In genomic region chr7:13263851-13264250, GRCm38 (mm10) we compare ENCODE assay signal across 34 mouse cellular contexts. TPM values are rescaled to one million over a fixed set of nuclear protein-coding genes. Genes with fewer than 3 reads are reported as not detected.
DNase-seq lines count a peak whose midpoint lies in the region; ATAC-seq lines count a peak whose summit lies in the region.
"Had no signal": no experiment of that assay in that cellular context is flagged by ENCODE, and none has a peak within 500 bp of the region (broad histone marks: within the 10 kb centered on the region; RNA-seq: fewer than 3 reads in every experiment).

No protein-coding gene starts in this region.

- H3K36me3 ChIP-seq in forebrain, embryonic 15.5 days = peaks cover 3% of the 10 kb centered on the region; the same call in 1 of the 2 replicates
- no peaks in the 10 kb centered on the region for H3K36me3 ChIP-seq in forebrain, embryonic 11.5 days (ENCODE audit: control insufficient read depth, insufficient read depth, low read length)
- peaks cover 4% of the 10 kb centered on the region; the same call in 1 of the 2 replicates for H3K36me3 ChIP-seq in neural tube, embryonic 12.5 days
- H3K36me3 ChIP-seq in forebrain, embryonic 16.5 days (ENCODE audit: control insufficient read depth, insufficient read depth) = no peaks in the 10 kb centered on the region
- H3K36me3 ChIP-seq: embryonic facial prominence, embryonic 12.5 days; kidney, embryonic 15.5 days had no signal

- no peaks in the 10 kb centered on the region for H3K9me3 ChIP-seq in forebrain, embryonic 15.5 days
- H3K9me3 ChIP-seq in forebrain, embryonic 11.5 days (ENCODE audit: control insufficient read depth, low read length) = no peaks in the 10 kb centered on the region
- H3K9me3 ChIP-seq in neural tube, embryonic 12.5 days = no peaks in the 10 kb centered on the region
- H3K9me3 ChIP-seq in forebrain, embryonic 16.5 days (ENCODE audit: control insufficient read depth, low read length) = no peaks in the 10 kb centered on the region
- H3K9me3 ChIP-seq: embryonic facial prominence, embryonic 12.5 days; heart, embryonic 12.5 days; kidney, embryonic 15.5 days; limb, embryonic 13.5 days had no signal

- no peak overlapping the region for H3K27ac ChIP-seq in forebrain, embryonic 15.5 days (replicated peaks)
- H3K27ac ChIP-seq in forebrain, embryonic 11.5 days (ENCODE audit: low read depth, low read length) = no peak overlapping the region
- no peak overlapping the region for H3K27ac ChIP-seq in neural tube, embryonic 12.5 days
- no peak overlapping the region for H3K27ac ChIP-seq in forebrain, embryonic 16.5 days (ENCODE audit: low read length)
- H3K27ac ChIP-seq: embryonic facial prominence, embryonic 12.5 days; hindbrain, embryonic 14.5 days; kidney, embryonic 15.5 days; layer of hippocampus, adult 2 months; limb, embryonic 13.5 days had no signal

- H3K9ac ChIP-seq in forebrain, embryonic 15.5 days (replicated peaks) = no peak overlapping the region
- no peak overlapping the region for H3K9ac ChIP-seq in forebrain, embryonic 11.5 days (ENCODE audit: low read length)
- H3K9ac ChIP-seq in neural tube, embryonic 12.5 days = no peak overlapping the region
- no peak overlapping the region for H3K9ac ChIP-seq in forebrain, embryonic 16.5 days (replicated peaks; ENCODE audit: low read depth, low read length)
- H3K9ac ChIP-seq: embryonic facial prominence, embryonic 12.5 days; heart, embryonic 12.5 days; hindbrain, embryonic 14.5 days; kidney, embryonic 15.5 days; limb, embryonic 13.5 days had no signal

- no peak for DNase-seq in forebrain, embryonic 11.5 days (ENCODE audit: low spot score)
- DNase-seq in neural tube, embryonic 10.5 days (ENCODE audit: extremely low spot score, low spot score) = no peak
- DNase-seq in Muller cell, postnatal 12 days (ENCODE audit: inconsistent ontology term) = peak; percentile 35
- no peak for DNase-seq in lung, postnatal 25 days (ENCODE audit: low spot score)
- DNase-seq in lung, adult 18-20 months = no peak
- DNase-seq: adrenal gland, postnatal 14 days; B cell, adult 2 months; cerebellum, adult 11-12 months; cerebellum, adult 9-11 months; embryo, embryonic 11 days; gastrocnemius, postnatal 25 days; heart, adult 18-20 months; kidney, adult 18-20 months; kidney, postnatal 25 days; lung, postnatal 4 days; thymus, postnatal 14 days had no signal

- H3K4me1 ChIP-seq in forebrain, embryonic 15.5 days = peaks cover 4% of the 10 kb centered on the region; the same call in 1 of the 2 replicates
- no peaks in the 10 kb centered on the region for H3K4me1 ChIP-seq in forebrain, embryonic 11.5 days (replicated peaks; ENCODE audit: control insufficient read depth, insufficient read depth, low read length)
- H3K4me1 ChIP-seq in neural tube, embryonic 12.5 days = no peaks in the 10 kb centered on the region
- H3K4me1 ChIP-seq in forebrain, embryonic 16.5 days (replicated peaks; ENCODE audit: control insufficient read depth, insufficient read depth, low read length) = no peaks in the 10 kb centered on the region
- H3K4me1 ChIP-seq: embryonic facial prominence, embryonic 12.5 days; heart, embryonic 12.5 days; kidney, embryonic 15.5 days; limb, embryonic 13.5 days had no signal

- WGBS in forebrain, embryonic 15.5 days = 84% methylated on average over 5 of the region's 5 CpGs
- 93% methylated on average over 5 of the region's 5 CpGs for WGBS in forebrain, embryonic 11.5 days
- 81% methylated on average over 5 of the region's 5 CpGs for WGBS in neural tube, embryonic 12.5 days
- 83% methylated on average over 5 of the region's 5 CpGs for WGBS in forebrain, embryonic 16.5 days

- H3K4me2 ChIP-seq in forebrain, embryonic 15.5 days (replicated peaks) = no peak overlapping the region
- H3K4me2 ChIP-seq in forebrain, embryonic 11.5 days (ENCODE audit: low read depth, low read length, severe bottlenecking) = no peak overlapping the region
- no peak overlapping the region for H3K4me2 ChIP-seq in neural tube, embryonic 12.5 days (replicated peaks)
- H3K4me2 ChIP-seq in forebrain, embryonic 16.5 days (ENCODE audit: low read length) = no peak overlapping the region
- H3K4me2 ChIP-seq: embryonic facial prominence, embryonic 12.5 days; heart, embryonic 12.5 days; hindbrain, embryonic 14.5 days; kidney, embryonic 15.5 days; limb, embryonic 13.5 days; liver, embryonic 11.5 days had no signal

- ATAC-seq in forebrain, embryonic 15.5 days (replicated peaks) = 0 out of 2 replicates have a peak, but pooled peaks have one; percentile 17
- ATAC-seq in forebrain, embryonic 11.5 days (replicated peaks; ENCODE audit: low FRiP score) = no peak
- ATAC-seq in neural tube, embryonic 12.5 days (ENCODE audit: low FRiP score, low read depth) = 0 out of 2 replicates have a peak, but pooled peaks have one; percentile 35
- ATAC-seq in forebrain, embryonic 16.5 days = 0 out of 2 replicates have a peak, but pooled peaks have one; percentile 12
- ATAC-seq: inflammation-experienced regulatory T-cells, adult 6 months had no signal

- no peak overlapping the region for H3K4me3 ChIP-seq in forebrain, embryonic 15.5 days
- H3K4me3 ChIP-seq in forebrain, embryonic 11.5 days (ENCODE audit: low read depth, low read length) = no peak overlapping the region
- no peak overlapping the region for H3K4me3 ChIP-seq in neural tube, embryonic 12.5 days
- H3K4me3 ChIP-seq in forebrain, embryonic 16.5 days (replicated peaks; ENCODE audit: low read length) = no peak overlapping the region
- H3K4me3 ChIP-seq: embryonic facial prominence, embryonic 12.5 days; heart, embryonic 12.5 days; kidney, embryonic 15.5 days; layer of hippocampus, adult 2 months; limb, embryonic 13.5 days; megakaryocyte, embryonic 14.5 days had no signal

- H3K27me3 ChIP-seq in forebrain, embryonic 15.5 days = no peaks in the 10 kb centered on the region
- no peaks in the 10 kb centered on the region for H3K27me3 ChIP-seq in forebrain, embryonic 11.5 days (ENCODE audit: control insufficient read depth, insufficient read depth, low read length)
- H3K27me3 ChIP-seq in neural tube, embryonic 12.5 days (replicated peaks) = no peaks in the 10 kb centered on the region
- H3K27me3 ChIP-seq in forebrain, embryonic 16.5 days (replicated peaks; ENCODE audit: control insufficient read depth, insufficient read depth, low read length) = no peaks in the 10 kb centered on the region
- H3K27me3 ChIP-seq: embryonic facial prominence, embryonic 12.5 days; kidney, embryonic 15.5 days; limb, embryonic 13.5 days had no signal

RNA-seq across cellular contexts. Expression of gene Lig1, which starts 13.2 kb away (rescaled TPM):
- polyA plus RNA-seq in forebrain, embryonic 15.5 days (2015; fragmentation: Nextera tagmentation; extraction: Ambion mirVana) = 50.7 and 54.9 TPM in 2 replicates
- polyA plus RNA-seq in forebrain, embryonic 11.5 days (2014; fragmentation: Nextera tagmentation; extraction: Ambion mirVana) = 159 and 172 TPM in 2 replicates
- polyA plus RNA-seq in neural tube, embryonic 12.5 days (2016; fragmentation: Nextera tagmentation; extraction: Ambion mirVana) = 68.9 and 71.2 TPM in 2 replicates
- polyA plus RNA-seq in forebrain, embryonic 16.5 days (2015; fragmentation: Nextera tagmentation; extraction: Ambion mirVana) = 41.7 and 42.9 TPM in 2 replicates

RNA-seq across cellular contexts. Expression of gene Zswim9, which starts 14.7 kb away (rescaled TPM):
- 12.8 and 14.6 TPM in 2 replicates for polyA plus RNA-seq in forebrain, embryonic 15.5 days (2015; fragmentation: Nextera tagmentation; extraction: Ambion mirVana)
- polyA plus RNA-seq in forebrain, embryonic 11.5 days (2014; fragmentation: Nextera tagmentation; extraction: Ambion mirVana) = 7.4 and 11.5 TPM in 2 replicates
- polyA plus RNA-seq in neural tube, embryonic 12.5 days (2016; fragmentation: Nextera tagmentation; extraction: Ambion mirVana) = 12.0 and 17.9 TPM in 2 replicates
- 13.9 and 18.6 TPM in 2 replicates for polyA plus RNA-seq in forebrain, embryonic 16.5 days (2015; fragmentation: Nextera tagmentation; extraction: Ambion mirVana)

RNA-seq across cellular contexts. Expression of gene Vmn1r89, which starts 51.0 kb away (rescaled TPM):
- not detected in 2 replicates for polyA plus RNA-seq in forebrain, embryonic 15.5 days (2015; fragmentation: Nextera tagmentation; extraction: Ambion mirVana)
- polyA plus RNA-seq in forebrain, embryonic 11.5 days (2014; fragmentation: Nextera tagmentation; extraction: Ambion mirVana) = not detected in 2 replicates
- not detected in 2 replicates for polyA plus RNA-seq in neural tube, embryonic 12.5 days (2016; fragmentation: Nextera tagmentation; extraction: Ambion mirVana)
- not detected in 2 replicates for polyA plus RNA-seq in forebrain, embryonic 16.5 days (2015; fragmentation: Nextera tagmentation; extraction: Ambion mirVana)
- polyA plus RNA-seq: embryonic facial prominence, embryonic 12.5 days; heart, embryonic 12.5 days; heart, postnatal 0 days; hindbrain, embryonic 14.5 days; inflammation-experienced regulatory T-cells, adult 6 months; kidney, embryonic 15.5 days; limb, embryonic 13.5 days; liver, embryonic 11.5 days; liver, embryonic 16.5 days; lung, embryonic 16.5 days; midbrain, embryonic 14.5 days; small intestine, adult 2 months; stomach, embryonic 14.5 days had no signal
